Mouse (Mus musculus) embryonic facial prominence, embryonic 13.5 days (tissue): ENCODE results near the gene Gstm6. TPM values are rescaled to one million over a fixed set of nuclear protein-coding genes. Genes with fewer than 3 reads are reported as not detected.
"Not testable (repeated sequence)": the region's sequence is repeated elsewhere in the genome, so short reads cannot be mapped to it uniquely, and the experiment has no call there.

Source experiments
- ATAC-seq: fragments of 200-750 bp; cut with Nextera tagmentation; 2 replicates; pipeline ENCODE4 v1.8.0; 2017; ENCODE audit warnings: low read depth; ENCODE audit not compliant: insufficient number of reproducible peaks, insufficient read depth, low FRiP score, low TSS enrichment
- H3K27ac ChIP-seq: fragments of 300-500 bp; sonication (generic); 2 replicates; pipeline ENCODE4 v1.5.1; 2015; ENCODE audit warnings: moderate library complexity, mild to moderate bottlenecking, inconsistent platforms
- H3K27me3 ChIP-seq: fragments of 300-500 bp; sonication (generic); 2 replicates; pipeline ENCODE4 v1.6.1; 2015; ENCODE audit warnings: mild to moderate bottlenecking, inconsistent platforms
- H3K36me3 ChIP-seq: fragments of 300-500 bp; sonication (generic); 2 replicates; pipeline ENCODE4 v1.6.1; 2015; ENCODE audit warnings: mild to moderate bottlenecking, inconsistent platforms
- H3K4me1 ChIP-seq: fragments of 300-500 bp; sonication (generic); 2 replicates; pipeline ENCODE4 v1.6.1; 2015; ENCODE audit warnings: inconsistent platforms
- H3K4me2 ChIP-seq: fragments of 300-500 bp; sonication (generic); 2 replicates; pipeline ENCODE4 v1.6.1; 2015; ENCODE audit warnings: moderate library complexity, mild to moderate bottlenecking, inconsistent platforms
- H3K4me3 ChIP-seq: fragments of 300-500 bp; sonication (generic); 2 replicates; pipeline ENCODE4 v1.5.1; 2015; ENCODE audit warnings: mild to moderate bottlenecking, inconsistent platforms
- H3K9ac ChIP-seq: fragments of 300-500 bp; sonication (generic); 2 replicates; pipeline ENCODE4 v1.6.1; 2015; ENCODE audit warnings: mild to moderate bottlenecking, inconsistent platforms
- H3K9me3 ChIP-seq: fragments of 300-500 bp; sonication (generic); 2 replicates; pipeline ENCODE4 v1.6.1; 2016; ENCODE audit warnings: inconsistent platforms
- WGBS: fragments of 180-500 bp; shearing (Covaris S2); methylation state at CpG from one replicate; pipeline ENCODE4 v1.1.7; 2015; ENCODE audit warnings: mixed read lengths; 5-methylcytosine and 5-hydroxymethylcytosine counted together
- polyA plus RNA-seq: library from polyadenylated mRNA; unstranded; fragments of >200 nt; fragmentation: Nextera tagmentation; extraction: Ambion mirVana; gene quantifications from 2 replicates; pipeline ENCODE4 v1.2.1, GENCODE M21; 2015

The Gstm6 gene
- polyA plus RNA-seq, 1 experiment from 2014 or later: 13.5 TPM

GRCm38 (mm10) chr3:107968724-107969395 is 25.3 kb upstream of the Gstm6 start, which contains the start of gene Gstm3:
Gene Gstm3, minus strand, starts transcription at chr3:107969283.
- Histone ChIP-seq H3K27ac (no peak within 1 kb of the TSS), H3K4me3 (no peak within 1 kb of the TSS), H3K27me3 (peaks cover 3% of the 10 kb centered on the region; the same call in 1 of the 2 replicates), H3K4me2 (no peak within 1 kb of the TSS), H3K9ac (no peak within 1 kb of the TSS), H3K9me3 (no peaks in the 10 kb centered on the region), H3K4me1 (no peaks in the 10 kb centered on the region), H3K36me3 (no peaks in the 10 kb centered on the region)
- no peak for ATAC-seq
- WGBS: 64% methylated on average over 13 of the region's 13 CpGs

GRCm38 (mm10) chr3:107966631-107967030 is 23.1 kb upstream of the Gstm6 start:
- Histone ChIP-seq H3K4me1 (no peaks in the 10 kb centered on the region), H3K27me3 (peaks cover 3% of the 10 kb centered on the region; the same call in 1 of the 2 replicates), H3K9ac (no peak overlapping the region), H3K4me3 (no peak overlapping the region), H3K27ac (no peak overlapping the region), H3K9me3 (no peaks in the 10 kb centered on the region), H3K36me3 (no peaks in the 10 kb centered on the region), H3K4me2 (no peak overlapping the region)
- ATAC-seq: no peak
- 95% methylated on average over 5 of the region's 5 CpGs for WGBS

- no peaks in the 10 kb centered on the region; the same call in 1 of the 2 replicates for H3K27me3 ChIP-seq
- H3K9ac ChIP-seq: no peak overlapping the region
- no peak for ATAC-seq
Measured at GRCm38 (mm10) chr3:107965592-107965991, 22.0 kb upstream of the Gstm6 start.

GRCm38 (mm10) chr3:107964656-107965308 is 21.2 kb upstream of the Gstm6 start:
- Histone ChIP-seq H3K9me3 (no peaks in the 10 kb centered on the region), H3K36me3 (no peaks in the 10 kb centered on the region), H3K27ac (no peak overlapping the region), H3K27me3 (no peaks in the 10 kb centered on the region; the same call in 1 of the 2 replicates), H3K9ac (no peak overlapping the region), H3K4me2 (no peak overlapping the region), H3K4me1 (no peaks in the 10 kb centered on the region), H3K4me3 (no peak overlapping the region)
- 66% methylated on average over 5 of the region's 5 CpGs for WGBS
- peak; percentile 15; the same call in 1 of the 2 replicates for ATAC-seq

More at GRCm38 (mm10) chr3:107965592-107965991, 22.0 kb upstream of the Gstm6 start:
- H3K9me3 ChIP-seq: no peaks in the 10 kb centered on the region
- 66% methylated on average over 1 of the region's 1 CpGs for whole genome bisulfite sequencing
- H3K4me1 ChIP-seq: no peaks in the 10 kb centered on the region
- H3K4me2 ChIP-seq: no peak overlapping the region
- no peak overlapping the region for H3K4me3 ChIP-seq
- no peak overlapping the region for H3K27ac ChIP-seq
- no peaks in the 10 kb centered on the region for H3K36me3 ChIP-seq

- no peaks in the 10 kb centered on the region for H3K4me1 ChIP-seq
- H3K36me3 ChIP-seq: no peaks in the 10 kb centered on the region
- 83% methylated on average over 4 of the region's 4 CpGs for WGBS
- H3K27ac ChIP-seq: no peak overlapping the region
- no peak overlapping the region for H3K4me3 ChIP-seq
- no peaks in the 10 kb centered on the region for H3K27me3 ChIP-seq
- no peaks in the 10 kb centered on the region for H3K9me3 ChIP-seq
- no peak for ATAC-seq
- no peak overlapping the region for H3K9ac ChIP-seq
- no peak overlapping the region for H3K4me2 ChIP-seq
Measured at GRCm38 (mm10) chr3:107964026-107964425, 20.5 kb upstream of the Gstm6 start.

- not testable (repeated sequence) for H3K36me3 ChIP-seq, ATAC-seq, H3K9ac ChIP-seq, H3K27me3 ChIP-seq, H3K27ac ChIP-seq, H3K9me3 ChIP-seq, H3K4me2 ChIP-seq, H3K4me3 ChIP-seq, H3K4me1 ChIP-seq
- 85% methylated on average over 9 of the region's 9 CpGs for WGBS
Measured at GRCm38 (mm10) chr3:107955260-107955659, 11.7 kb upstream of the Gstm6 start.

GRCm38 (mm10) chr3:107953906-107954305 is 10.4 kb upstream of the Gstm6 start:
- WGBS: 93% methylated on average over 5 of the region's 5 CpGs
- Histone ChIP-seq H3K9me3 (no peaks in the 10 kb centered on the region), H3K4me3 (no peak overlapping the region), H3K4me1 (0 out of 2 replicates have a peak, but pooled peaks cover 3% of the 10 kb centered on the region), H3K4me2 (no peak overlapping the region), H3K9ac (no peak overlapping the region), H3K36me3 (no peaks in the 10 kb centered on the region), H3K27me3 (no peaks in the 10 kb centered on the region), H3K27ac (no peak overlapping the region)
- no peak for ATAC-seq

GRCm38 (mm10) chr3:107953328-107953755 is 9.8 kb upstream of the Gstm6 start:
- no peaks in the 10 kb centered on the region for H3K36me3 ChIP-seq
- no peak overlapping the region for H3K9ac ChIP-seq
- H3K4me1 ChIP-seq: 0 out of 2 replicates have a peak, but pooled peaks cover 3% of the 10 kb centered on the region
- ATAC-seq: no peak
- H3K9me3 ChIP-seq: no peaks in the 10 kb centered on the region
- no peak overlapping the region for H3K4me2 ChIP-seq
- no peak overlapping the region for H3K4me3 ChIP-seq
- 18% methylated on average over 6 of the region's 6 CpGs for WGBS
- no peaks in the 10 kb centered on the region for H3K27me3 ChIP-seq
- H3K27ac ChIP-seq: no peak overlapping the region

- WGBS: 86% methylated on average over 11 of the region's 11 CpGs
- H3K4me3 ChIP-seq: no peak overlapping the region
- no peaks in the 10 kb centered on the region for H3K27me3 ChIP-seq
Measured at GRCm38 (mm10) chr3:107950531-107950930, 7.0 kb upstream of the Gstm6 start.

GRCm38 (mm10) chr3:107949461-107949860 is 5.9 kb upstream of the Gstm6 start:
- not testable (repeated sequence) for ATAC-seq

More at GRCm38 (mm10) chr3:107950531-107950930, 7.0 kb upstream of the Gstm6 start:
- no peak overlapping the region for H3K27ac ChIP-seq
- H3K9ac ChIP-seq: no peak overlapping the region
- no peaks in the 10 kb centered on the region for H3K9me3 ChIP-seq
- H3K4me2 ChIP-seq: no peak overlapping the region
- no peaks in the 10 kb centered on the region for H3K36me3 ChIP-seq
- ATAC-seq: no peak
- no peaks in the 10 kb centered on the region for H3K4me1 ChIP-seq

GRCm38 (mm10) chr3:107945729-107946128 is 2.2 kb upstream of the Gstm6 start:
- no peak for ATAC-seq
- Histone ChIP-seq H3K27ac (no peak overlapping the region), H3K9me3 (no peaks in the 10 kb centered on the region), H3K4me3 (no peak overlapping the region), H3K36me3 (no peaks in the 10 kb centered on the region), H3K27me3 (no peaks in the 10 kb centered on the region), H3K4me1 (peaks cover 5% of the 10 kb centered on the region; the same call in 1 of the 2 replicates), H3K4me2 (no peak overlapping the region), H3K9ac (no peak overlapping the region)
- 51% methylated on average over 4 of the region's 4 CpGs for WGBS

More at GRCm38 (mm10) chr3:107949461-107949860, 5.9 kb upstream of the Gstm6 start:
- not testable (repeated sequence) for H3K9ac ChIP-seq, H3K27me3 ChIP-seq, H3K4me3 ChIP-seq, H3K4me2 ChIP-seq, H3K9me3 ChIP-seq, H3K36me3 ChIP-seq, H3K4me1 ChIP-seq, H3K27ac ChIP-seq
- WGBS: 88% methylated on average over 1 of the region's 1 CpGs

GRCm38 (mm10) chr3:107941261-107941660 is 2.3 kb downstream of the Gstm6 start:
- Histone ChIP-seq H3K9me3 (no peaks in the 10 kb centered on the region), H3K4me3 (no peak overlapping the region), H3K4me2 (no peak overlapping the region), H3K27me3 (no peaks in the 10 kb centered on the region), H3K4me1 (peaks cover 5% of the 10 kb centered on the region; the same call in 1 of the 2 replicates), H3K9ac (no peak overlapping the region), H3K27ac (no peak overlapping the region), H3K36me3 (no peaks in the 10 kb centered on the region)
- 73% methylated on average over 4 of the region's 4 CpGs for WGBS
- ATAC-seq: no peak
